Mouse (Mus musculus): ENCODE data around the gene Gm49391. TPM values are rescaled to one million over a fixed set of nuclear protein-coding genes. Genes with fewer than 3 reads are reported as not detected.
"Not testable (repeated sequence)": the region's sequence is repeated elsewhere in the genome, so short reads cannot be mapped to it uniquely, and the experiment has no call there.

Gene Gm49391
- total and polyA plus RNA-seq, 3 experiments, result not detected

DNA sequence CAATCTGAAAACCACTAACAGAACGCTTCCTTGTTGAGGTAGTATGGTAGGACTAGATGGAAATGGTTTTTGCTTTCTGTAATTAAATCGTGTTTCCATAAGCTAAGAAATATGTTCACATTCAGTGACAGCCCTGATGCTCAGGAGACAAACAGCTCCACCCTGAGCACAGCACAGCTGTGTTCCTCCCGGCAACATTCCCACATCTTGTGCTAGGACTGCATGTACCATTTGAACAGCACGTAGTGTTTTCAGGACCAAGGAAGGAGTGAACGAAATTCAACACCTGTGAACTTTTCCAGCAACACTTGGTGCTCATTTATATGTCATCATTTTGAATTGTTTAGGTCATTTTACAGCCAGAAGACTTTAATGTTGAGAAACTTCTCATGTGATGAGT, 25.3 kb upstream of the Gm49391 start:
- TF ChIP-seq NELFE (IDR thresholded peaks at IDR 0.05; ENCODE audit: low read depth, low read length), result no peak
- no peak for TF ChIP-seq MXI1 (IDR thresholded peaks at IDR 0.05; ENCODE audit: low read depth, low read length)
- no peak for TF ChIP-seq CHD2 (IDR thresholded peaks at IDR 0.05; ENCODE audit: low read length)
- no peak for TF ChIP-seq ZNF384 (IDR thresholded peaks at IDR 0.05; ENCODE audit: low read depth, low read length)
- TF ChIP-seq MYC (IDR thresholded peaks at IDR 0.05; ENCODE audit: low read depth, low read length), result no peak
- TF ChIP-seq POLR2A (IDR thresholded peaks at IDR 0.05; ENCODE audit: low read depth, low read length), result no peak
- TF ChIP-seq IRF4 (IDR thresholded peaks at IDR 0.05; ENCODE audit: low read depth, low read length), result no peak
- DNase-seq (ENCODE audit: extremely low read depth), result no peak
- in situ Hi-C loops (cut with MboI; ENCODE audit: low pct_ligation_motif_present, low pct_unique_long_range_greater_than_20kb, low sequenced_read_pairs) (no loop called here), dilution Hi-C loops (cut with MboI; ENCODE audit: extremely low pct_ligation_motif_present, extremely low pct_unique_long_range_greater_than_20kb, low sequenced_read_pairs) (no loop called here)
- H3K9me3 ChIP-seq (replicated peaks; ENCODE audit: low read length), result peaks cover 39% of the 10 kb centered on the region
- H3K27me3 ChIP-seq (replicated peaks), result no peaks in the 10 kb centered on the region
- H3K27ac ChIP-seq (ENCODE audit: insufficient read depth, low read depth), result no peak overlapping the region
- H3K4me2 ChIP-seq (ENCODE audit: insufficient read depth, low read depth, poor library complexity, severe bottlenecking), result no peak overlapping the region
- H3K79me2 ChIP-seq (replicated peaks; ENCODE audit: control insufficient read depth, extremely low read depth, insufficient read depth, poor library complexity, severe bottlenecking), result no peaks in the 10 kb centered on the region
- H3K4me1 ChIP-seq (ENCODE audit: control insufficient read depth in 1 of 2, insufficient read depth in 2 of 2), result no peaks in the 10 kb centered on the region
- no peak overlapping the region for H3K4me3 ChIP-seq (replicated peaks in 1 of 3; ENCODE audit: low read depth in 2 of 3, low read length in 2 of 3, poor library complexity in 1 of 3)
- H3K9ac ChIP-seq (ENCODE audit: insufficient read depth, low read depth), result no peak overlapping the region
- no peaks in the 10 kb centered on the region for H3K36me3 ChIP-seq (replicated peaks in 1 of 2; ENCODE audit: control insufficient read depth in 1 of 2, insufficient read depth in 1 of 2, low read length in 1 of 2)

DNA sequence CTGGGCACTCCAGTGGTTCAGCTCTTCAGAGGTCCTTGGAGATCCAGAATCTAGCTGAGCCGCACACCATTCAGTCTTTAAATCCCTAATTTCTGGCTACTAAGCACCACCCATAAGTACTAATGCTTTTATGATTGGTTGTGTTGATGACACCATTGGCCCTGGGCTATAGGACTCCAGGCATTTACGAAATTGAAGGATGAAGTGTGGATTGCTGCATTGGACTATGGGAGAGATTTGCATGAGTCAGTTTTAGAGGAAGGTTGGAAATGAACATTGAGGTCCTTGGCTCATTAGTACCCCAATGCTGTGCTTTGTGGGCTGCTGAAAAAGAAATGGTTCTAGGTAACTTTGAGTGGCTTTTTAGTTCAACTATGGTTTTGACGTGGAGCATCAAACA, 5.5 kb upstream of the Gm49391 start, which contains the start of gene Tpbpa:
TSS of gene Tpbpa (minus strand) at position 101 of the 400 bp plus-strand sequence.
- H3K4me2 ChIP-seq (ENCODE audit: insufficient read depth, low read depth, poor library complexity, severe bottlenecking); dilution Hi-C loops (cut with MboI; ENCODE audit: extremely low pct_ligation_motif_present, extremely low pct_unique_long_range_greater_than_20kb, low sequenced_read_pairs): not testable (repeated sequence)

DNA sequence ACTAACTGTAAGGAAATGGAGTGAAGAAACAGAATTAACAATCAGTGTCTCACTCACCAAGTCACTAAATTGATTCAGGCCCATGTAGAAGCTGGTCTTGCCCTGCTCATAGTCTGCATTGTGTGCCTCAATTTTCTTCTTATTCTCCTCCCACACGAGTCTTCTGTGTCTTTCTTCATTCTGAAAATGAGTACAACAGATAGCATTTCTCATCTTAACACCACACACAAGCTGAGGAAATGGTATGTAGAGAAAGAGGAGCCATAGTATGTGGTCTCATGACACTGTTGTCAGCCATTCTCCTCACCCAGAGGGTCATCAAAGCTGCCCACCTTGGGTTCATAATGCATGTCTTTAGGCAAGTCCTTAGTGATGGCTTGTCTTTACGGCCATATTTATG, 881 bp downstream of the Gm49391 start, which contains the start of gene Gm49393:
TSS of gene Gm49393 (minus strand) at position 101 of the 400 bp plus-strand sequence.
- H3K27ac ChIP-seq (ENCODE audit: insufficient read depth, low read depth); H3K79me2 ChIP-seq (replicated peaks; ENCODE audit: control insufficient read depth, extremely low read depth, insufficient read depth, poor library complexity, severe bottlenecking); dilution Hi-C loops (cut with MboI; ENCODE audit: extremely low pct_ligation_motif_present, extremely low pct_unique_long_range_greater_than_20kb, low sequenced_read_pairs); in situ Hi-C loops (cut with MboI; ENCODE audit: low pct_ligation_motif_present, low pct_unique_long_range_greater_than_20kb, low sequenced_read_pairs); H3K36me3 ChIP-seq (replicated peaks in 1 of 2; ENCODE audit: control insufficient read depth in 1 of 2, insufficient read depth in 1 of 2, low read length in 1 of 2); H3K27me3 ChIP-seq (replicated peaks); DNase-seq (ENCODE audit: extremely low read depth); H3K4me1 ChIP-seq (ENCODE audit: control insufficient read depth in 1 of 2, insufficient read depth in 2 of 2); H3K4me3 ChIP-seq (replicated peaks in 1 of 3; ENCODE audit: low read depth in 2 of 3, low read length in 2 of 3, poor library complexity in 1 of 3); H3K9ac ChIP-seq (ENCODE audit: insufficient read depth, low read depth); H3K4me2 ChIP-seq (ENCODE audit: insufficient read depth, low read depth, poor library complexity, severe bottlenecking): not testable (repeated sequence)
- peaks cover 29% of the 10 kb centered on the region for H3K9me3 ChIP-seq (replicated peaks; ENCODE audit: low read length)

More for the DNA sequence above, 5.5 kb upstream of the Gm49391 start, which contains the start of gene Tpbpa:
- H3K9ac ChIP-seq (ENCODE audit: insufficient read depth, low read depth); H3K36me3 ChIP-seq (replicated peaks in 1 of 2; ENCODE audit: control insufficient read depth in 1 of 2, insufficient read depth in 1 of 2, low read length in 1 of 2); H3K4me3 ChIP-seq (replicated peaks in 1 of 3; ENCODE audit: low read depth in 2 of 3, low read length in 2 of 3, poor library complexity in 1 of 3); H3K27ac ChIP-seq (ENCODE audit: insufficient read depth, low read depth); H3K79me2 ChIP-seq (replicated peaks; ENCODE audit: control insufficient read depth, extremely low read depth, insufficient read depth, poor library complexity, severe bottlenecking); DNase-seq (ENCODE audit: extremely low read depth); in situ Hi-C loops (cut with MboI; ENCODE audit: low pct_ligation_motif_present, low pct_unique_long_range_greater_than_20kb, low sequenced_read_pairs); H3K4me1 ChIP-seq (ENCODE audit: control insufficient read depth in 1 of 2, insufficient read depth in 2 of 2); H3K27me3 ChIP-seq (replicated peaks): not testable (repeated sequence)
- H3K9me3 ChIP-seq (replicated peaks; ENCODE audit: low read length), result peaks cover 33% of the 10 kb centered on the region

DNA sequence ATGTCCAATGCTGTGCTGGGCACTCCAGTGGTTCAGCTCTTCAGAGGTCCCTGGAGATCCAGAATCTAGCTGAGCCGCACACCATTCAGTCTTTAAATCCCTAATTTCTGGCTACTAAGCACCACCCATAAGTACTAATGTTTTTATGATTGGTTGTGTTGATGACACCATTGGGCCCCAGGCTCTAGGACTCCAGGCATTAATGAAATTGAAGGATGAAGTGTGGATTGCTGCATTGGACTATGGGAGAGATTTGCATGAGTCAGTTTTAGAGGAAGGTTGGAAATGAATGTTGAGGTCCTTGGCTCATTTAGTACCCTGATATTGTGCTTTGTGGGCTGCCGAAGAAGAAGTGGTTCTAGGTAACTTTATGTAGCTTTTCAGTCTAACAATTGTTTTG, 31.6 kb downstream of the Gm49391 start, which contains the start of gene Tpbpb:
TSS of gene Tpbpb (minus strand) at position 101 of the 400 bp plus-strand sequence.
- dilution Hi-C loops (cut with MboI; ENCODE audit: extremely low pct_ligation_motif_present, extremely low pct_unique_long_range_greater_than_20kb, low sequenced_read_pairs); in situ Hi-C loops (cut with MboI; ENCODE audit: low pct_ligation_motif_present, low pct_unique_long_range_greater_than_20kb, low sequenced_read_pairs): not testable (repeated sequence)
- peaks cover 30% of the 10 kb centered on the region for H3K9me3 ChIP-seq (replicated peaks; ENCODE audit: low read length)

More for the DNA sequence above, 31.6 kb downstream of the Gm49391 start, which contains the start of gene Tpbpb:
- H3K9ac ChIP-seq (ENCODE audit: insufficient read depth, low read depth); H3K27me3 ChIP-seq (replicated peaks); H3K79me2 ChIP-seq (replicated peaks; ENCODE audit: control insufficient read depth, extremely low read depth, insufficient read depth, poor library complexity, severe bottlenecking); H3K27ac ChIP-seq (ENCODE audit: insufficient read depth, low read depth); H3K4me1 ChIP-seq (ENCODE audit: control insufficient read depth in 1 of 2, insufficient read depth in 2 of 2); H3K4me2 ChIP-seq (ENCODE audit: insufficient read depth, low read depth, poor library complexity, severe bottlenecking); H3K4me3 ChIP-seq (replicated peaks in 1 of 3; ENCODE audit: low read depth in 2 of 3, low read length in 2 of 3, poor library complexity in 1 of 3); H3K36me3 ChIP-seq (replicated peaks in 1 of 2; ENCODE audit: control insufficient read depth in 1 of 2, insufficient read depth in 1 of 2, low read length in 1 of 2); DNase-seq (ENCODE audit: extremely low read depth): not testable (repeated sequence)
